Mouse (Mus musculus): ENCODE data around the gene Scnn1a.
"Not testable (repeated sequence)": the region's sequence is repeated elsewhere in the genome, so short reads cannot be mapped to it uniquely, and the experiment has no call there.

The Scnn1a gene

GRCm38 (mm10) chr6:125320323-125320722, at the start of gene Scnn1a:
TSS of gene Scnn1a (plus strand) at chr6:125320659.
- DNase-seq, result no peak

GRCm38 (mm10) chr6:125271455-125272227, 48.8 kb upstream of the Scnn1a start:
- peak; percentile 91 for DNase-seq

GRCm38 (mm10) chr6:125272228-125272785, 48.2 kb upstream of the Scnn1a start:
- no peak for DNase-seq

- DNase-seq, result peak; percentile 50
Measured at GRCm38 (mm10) chr6:125274841-125275563, 45.5 kb upstream of the Scnn1a start.

GRCm38 (mm10) chr6:125279729-125280128, 40.7 kb upstream of the Scnn1a start:
- no peak for DNase-seq

GRCm38 (mm10) chr6:125282721-125283120, 37.7 kb upstream of the Scnn1a start:
- DNase-seq, result not testable (repeated sequence)

- no peak for DNase-seq
Measured at GRCm38 (mm10) chr6:125284250-125284649, 36.2 kb upstream of the Scnn1a start.

- no peak for DNase-seq
Measured at GRCm38 (mm10) chr6:125284751-125285150, 35.7 kb upstream of the Scnn1a start.

GRCm38 (mm10) chr6:125285890-125286289, 34.6 kb upstream of the Scnn1a start, which contains the start of gene Tuba3a:
TSS of gene Tuba3a (minus strand) at chr6:125286042.
- no peak for DNase-seq

- DNase-seq, result no peak
Measured at GRCm38 (mm10) chr6:125286944-125287343, 33.5 kb upstream of the Scnn1a start.

- DNase-seq, result no peak
Measured at GRCm38 (mm10) chr6:125288730-125289129, 31.7 kb upstream of the Scnn1a start.

- no peak for DNase-seq
Measured at GRCm38 (mm10) chr6:125291329-125291728, 29.1 kb upstream of the Scnn1a start.

- DNase-seq, result no peak
Measured at GRCm38 (mm10) chr6:125292256-125292655, 28.2 kb upstream of the Scnn1a start.

GRCm38 (mm10) chr6:125294049-125294448, 26.4 kb upstream of the Scnn1a start:
- no peak for DNase-seq

- DNase-seq, result no peak
Measured at GRCm38 (mm10) chr6:125297149-125297820, 23.2 kb upstream of the Scnn1a start.

GRCm38 (mm10) chr6:125300982-125301381, 19.5 kb upstream of the Scnn1a start:
- DNase-seq, result no peak

GRCm38 (mm10) chr6:125302231-125302982, 18.1 kb upstream of the Scnn1a start:
- DNase-seq, result no peak

GRCm38 (mm10) chr6:125303242-125303641, 17.2 kb upstream of the Scnn1a start:
- no peak for DNase-seq

GRCm38 (mm10) chr6:125304408-125304807, 16.1 kb upstream of the Scnn1a start:
- DNase-seq, result not testable (repeated sequence)

GRCm38 (mm10) chr6:125305465-125305864, 15.0 kb upstream of the Scnn1a start:
- DNase-seq, result no peak

- DNase-seq, result no peak
Measured at GRCm38 (mm10) chr6:125307091-125307490, 13.4 kb upstream of the Scnn1a start.

- no peak for DNase-seq
Measured at GRCm38 (mm10) chr6:125308921-125309320, 11.5 kb upstream of the Scnn1a start.
